Mouse (Mus musculus): ENCODE data around the gene Coro2a. TPM values are rescaled to one million over a fixed set of nuclear protein-coding genes. Genes with fewer than 3 reads are reported as not detected.
"Not testable (repeated sequence)": the region's sequence is repeated elsewhere in the genome, so short reads cannot be mapped to it uniquely, and the experiment has no call there.

Coro2a gene
- polyA plus RNA-seq (2015; fragmentation: Nextera tagmentation; extraction: Ambion mirVana): 0.87 and 6.5 TPM in 2 replicates

DNA sequence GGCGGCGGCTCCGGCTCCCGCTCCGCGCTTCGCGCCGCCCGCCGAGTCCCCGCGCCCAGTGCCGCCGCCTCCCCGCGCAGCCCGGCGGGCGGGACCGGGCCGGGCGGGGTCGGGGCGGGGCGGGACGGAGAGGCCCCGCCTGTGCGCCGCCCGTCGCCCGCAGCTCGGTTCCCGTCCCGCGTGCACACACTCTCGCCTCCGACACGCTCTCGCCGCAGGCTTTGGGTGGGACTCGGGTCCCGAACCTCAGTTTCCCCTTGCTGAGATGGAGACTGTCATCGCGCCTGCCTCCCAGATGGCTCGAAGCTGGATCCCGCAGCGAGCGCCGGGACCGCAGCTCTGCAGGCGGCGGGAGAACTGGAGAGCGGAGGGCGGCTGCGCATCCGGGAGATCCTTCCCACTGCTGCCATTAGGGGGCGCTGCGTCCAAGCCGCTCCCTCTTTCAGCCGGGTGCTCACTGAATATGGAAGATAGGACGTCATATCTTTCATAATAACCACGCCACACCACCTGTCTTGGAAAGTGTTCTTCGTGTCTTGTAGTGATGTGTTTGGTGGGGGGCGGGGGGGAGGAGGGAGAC, at the start of gene Coro2a:
Gene Coro2a (minus strand): TSS at position 359 of the 580 bp plus-strand sequence.
- Histone ChIP-seq H3K27ac (no peak within 1 kb of the TSS), H3K4me1 (replicated peaks) (peaks cover 13% of the 10 kb centered on the region), H3K9ac (peak within 1 kb of the TSS; percentile 52), H3K36me3 (no peaks in the 10 kb centered on the region), H3K4me2 (peak within 1 kb of the TSS; percentile 97), H3K27me3 (peaks cover 94% of the 10 kb centered on the region), H3K9me3 (replicated peaks) (no peaks in the 10 kb centered on the region), H3K4me3 (peak within 1 kb of the TSS; percentile 57)
- WGBS: under 1% methylated on average over 41 of the region's 66 CpGs
- peak; percentile 37; the same call in 1 of the 2 replicates for ATAC-seq (replicated peaks; ENCODE audit: insufficient number of reproducible peaks, insufficient read depth, low FRiP score, low read depth)

DNA sequence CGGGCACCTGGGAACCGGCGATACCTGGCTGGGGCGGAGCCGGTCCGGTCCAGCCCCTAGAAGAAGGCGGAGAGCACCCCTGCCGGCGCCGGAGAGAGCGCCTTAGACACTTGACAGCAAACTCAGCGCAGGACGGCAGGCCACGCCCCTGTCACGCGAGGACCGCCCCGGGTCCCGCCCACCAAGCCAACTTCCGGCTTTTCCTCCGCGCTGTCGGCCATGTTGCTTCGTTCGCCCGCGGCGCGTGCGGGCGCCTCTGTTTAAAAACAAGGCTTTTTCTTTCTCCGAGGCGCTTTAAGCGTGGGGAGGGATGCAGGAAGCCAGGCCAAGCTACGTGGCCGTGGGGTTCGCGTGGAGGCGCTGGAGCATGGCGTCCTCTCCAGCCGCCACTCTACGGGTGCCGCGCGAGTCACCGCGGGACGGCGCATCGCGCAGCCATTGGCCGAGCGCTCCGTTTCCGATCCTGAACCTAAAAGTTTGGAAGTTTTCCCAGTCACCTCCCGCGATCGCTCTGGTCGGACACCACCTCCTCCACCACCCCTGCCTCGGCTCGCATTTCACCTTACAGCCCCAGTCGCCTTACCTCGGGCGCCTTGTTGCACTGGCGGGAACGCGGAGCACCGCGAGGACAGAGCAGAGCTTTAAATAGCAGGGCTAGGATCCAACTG, 48.2 kb upstream of the Coro2a start, which contains the start of gene Tbc1d2:
Gene Tbc1d2 (minus strand): TSS at position 124 of the 668 bp plus-strand sequence.
- H3K9me3 ChIP-seq (replicated peaks): no peaks in the 10 kb centered on the region
- peak within 1 kb of the TSS; percentile 68 for H3K9ac ChIP-seq
- ATAC-seq (replicated peaks; ENCODE audit: insufficient number of reproducible peaks, insufficient read depth, low FRiP score, low read depth): peak; percentile 94
- H3K27me3 ChIP-seq: peaks cover 43% of the 10 kb centered on the region
- H3K4me2 ChIP-seq: peak within 1 kb of the TSS; percentile 93
- H3K27ac ChIP-seq: peak within 1 kb of the TSS; percentile 89
- no peaks in the 10 kb centered on the region for H3K36me3 ChIP-seq
- under 1% methylated on average over 66 of the region's 69 CpGs for WGBS
- H3K4me3 ChIP-seq: peak within 1 kb of the TSS; percentile 81
- peaks cover 12% of the 10 kb centered on the region for H3K4me1 ChIP-seq (replicated peaks)

DNA sequence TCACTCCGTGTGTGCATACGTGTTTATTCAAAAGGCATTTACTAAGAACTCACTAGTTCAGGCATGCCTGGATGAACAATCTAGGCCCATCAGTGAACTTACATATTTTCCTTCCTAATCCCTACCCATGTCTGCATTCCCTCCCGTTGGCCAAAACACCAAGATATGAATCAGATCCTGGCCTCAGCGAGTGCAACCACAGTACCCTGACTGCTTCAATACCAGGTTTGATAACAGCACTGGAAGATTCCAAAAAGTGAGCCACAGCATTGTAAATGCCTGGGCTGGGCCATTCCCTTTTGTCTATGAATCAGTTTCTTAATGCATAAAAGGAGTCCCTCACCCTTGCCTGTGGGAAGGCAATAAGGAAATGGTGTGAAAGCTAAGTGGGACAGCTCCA, 47.2 kb upstream of the Coro2a start:
- 52% methylated on average over 4 of the region's 4 CpGs for WGBS
- Histone ChIP-seq H3K36me3 (no peaks in the 10 kb centered on the region), H3K4me3 (peak overlapping the region; percentile 81), H3K9ac (no peak overlapping the region), H3K4me1 (replicated peaks) (peaks cover 12% of the 10 kb centered on the region), H3K9me3 (replicated peaks) (no peaks in the 10 kb centered on the region), H3K4me2 (peak overlapping the region; percentile 93), H3K27me3 (peaks cover 42% of the 10 kb centered on the region), H3K27ac (no peak overlapping the region)
- no peak for ATAC-seq (replicated peaks; ENCODE audit: insufficient number of reproducible peaks, insufficient read depth, low FRiP score, low read depth)

DNA sequence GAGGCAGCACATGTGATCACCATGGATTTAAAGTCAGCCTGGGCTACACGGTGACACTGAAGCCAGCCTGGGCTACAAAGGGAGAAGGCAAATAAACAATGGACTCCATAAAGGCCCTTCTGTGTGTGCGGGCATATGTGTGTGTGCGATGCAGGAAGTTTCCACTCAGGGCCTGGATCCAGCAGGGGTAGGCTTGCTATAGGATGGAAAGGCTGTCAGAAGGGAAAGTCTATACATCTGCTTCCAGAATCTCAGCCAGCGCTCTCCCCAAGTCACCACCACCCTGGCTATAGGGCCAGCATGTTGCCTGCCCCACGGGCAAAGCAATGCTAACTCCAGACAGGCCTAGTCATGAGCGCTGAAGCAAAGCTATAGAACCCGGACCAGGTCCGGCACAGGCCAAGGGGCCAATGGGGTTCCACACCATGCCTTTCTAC, 41.7 kb upstream of the Coro2a start:
- Histone ChIP-seq H3K36me3 (no peaks in the 10 kb centered on the region), H3K27me3 (peaks cover 3% of the 10 kb centered on the region), H3K4me2 (no peak overlapping the region), H3K4me1 (replicated peaks) (peaks cover 7% of the 10 kb centered on the region), H3K9me3 (replicated peaks) (no peaks in the 10 kb centered on the region), H3K27ac (peak overlapping the region; percentile 67), H3K4me3 (no peak overlapping the region), H3K9ac (no peak overlapping the region)
- WGBS: 78% methylated on average over 8 of the region's 8 CpGs
- ATAC-seq (replicated peaks; ENCODE audit: insufficient number of reproducible peaks, insufficient read depth, low FRiP score, low read depth): no peak; the same call in 1 of the 2 replicates

DNA sequence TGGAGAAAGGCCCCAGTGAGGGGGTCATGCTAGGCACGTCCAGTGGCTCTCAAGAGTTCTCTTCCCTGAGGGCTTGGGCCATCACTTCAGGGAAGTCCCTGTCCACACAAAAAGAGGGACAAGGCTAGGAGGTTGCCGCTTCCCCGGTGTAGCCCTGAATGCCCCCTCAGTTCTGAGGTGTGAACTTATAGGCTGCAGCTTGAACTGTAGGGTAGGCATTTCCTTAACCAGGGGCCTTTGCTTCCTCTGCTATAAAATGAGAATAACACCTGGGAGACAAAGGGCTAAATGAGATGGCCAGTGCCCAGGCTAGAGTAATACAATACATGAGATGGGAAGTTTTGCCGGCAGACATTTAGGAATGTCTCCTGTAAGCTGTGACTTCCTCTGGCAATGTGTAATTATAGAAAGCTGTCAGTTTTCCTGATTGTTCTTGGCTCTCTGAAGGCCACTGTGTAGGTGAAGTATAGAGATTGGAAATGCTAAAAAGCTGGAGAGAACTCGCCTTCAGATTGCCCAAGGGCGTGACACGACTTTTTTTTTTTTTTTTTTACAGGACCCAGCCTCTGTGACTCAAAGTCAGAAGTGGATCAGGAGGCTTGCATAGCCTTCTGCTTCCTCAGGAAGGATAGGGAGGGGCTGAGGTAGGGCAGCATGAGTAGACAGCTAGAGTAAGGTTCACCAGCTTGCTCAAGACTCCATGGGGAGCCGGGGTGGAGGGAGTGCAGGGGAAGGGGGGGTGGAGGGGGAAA, 41.1 kb upstream of the Coro2a start:
- H3K9me3 ChIP-seq (replicated peaks): no peaks in the 10 kb centered on the region
- WGBS: 60% methylated on average over 8 of the region's 8 CpGs
- H3K27me3 ChIP-seq: no peaks in the 10 kb centered on the region
- H3K27ac ChIP-seq: peak overlapping the region; percentile 67
- H3K36me3 ChIP-seq: no peaks in the 10 kb centered on the region
- peak; percentile 65 for ATAC-seq (replicated peaks; ENCODE audit: insufficient number of reproducible peaks, insufficient read depth, low FRiP score, low read depth)
- H3K4me1 ChIP-seq (replicated peaks): peaks cover 7% of the 10 kb centered on the region
- H3K4me3 ChIP-seq: no peak overlapping the region
- no peak overlapping the region for H3K9ac ChIP-seq
- H3K4me2 ChIP-seq: no peak overlapping the region

DNA sequence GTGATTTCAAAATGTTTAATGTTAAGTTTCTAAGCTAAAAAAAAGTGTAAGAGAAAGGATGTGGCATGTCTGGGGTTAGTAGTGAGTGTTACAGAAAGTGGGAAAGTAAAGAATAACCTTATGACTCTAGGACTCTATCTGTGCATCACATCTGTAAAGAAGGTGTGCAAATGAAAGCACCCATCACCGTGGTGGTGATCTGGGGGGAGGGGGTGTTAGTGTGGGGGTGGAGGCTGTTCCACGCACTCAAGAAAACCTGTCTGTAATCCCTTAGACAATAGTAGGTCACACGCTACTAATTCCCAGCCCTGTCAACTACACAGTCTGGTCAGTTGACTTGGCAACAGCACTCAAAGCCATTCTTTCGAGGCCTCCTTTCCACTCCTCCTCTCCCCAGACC, 39.3 kb upstream of the Coro2a start:
- no peaks in the 10 kb centered on the region for H3K36me3 ChIP-seq
- no peak for ATAC-seq (replicated peaks; ENCODE audit: insufficient number of reproducible peaks, insufficient read depth, low FRiP score, low read depth)
- 74% methylated on average over 4 of the region's 4 CpGs for WGBS

DNA sequence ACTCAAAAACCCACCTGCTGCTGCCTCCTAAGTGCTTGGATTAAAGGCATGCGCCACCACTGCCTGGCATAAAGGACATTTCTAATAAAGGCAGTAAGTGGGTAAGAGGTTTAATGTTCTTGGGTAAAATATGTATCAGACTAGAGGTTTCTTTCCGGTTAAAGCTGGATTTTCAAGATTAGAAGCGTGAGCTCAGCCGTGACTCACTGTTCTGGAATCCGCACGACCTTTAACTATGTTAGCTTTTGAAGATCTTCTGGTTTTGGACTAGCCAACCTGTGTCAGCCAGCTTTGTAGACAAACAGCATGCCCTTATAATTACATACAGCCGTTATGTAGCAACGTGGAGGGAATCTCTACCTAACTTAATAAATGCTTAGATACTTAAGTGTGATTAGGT, 37.9 kb upstream of the Coro2a start:
- H3K9ac ChIP-seq: no peak overlapping the region
- ATAC-seq (replicated peaks; ENCODE audit: insufficient number of reproducible peaks, insufficient read depth, low FRiP score, low read depth): no peak
- no peak overlapping the region for H3K4me3 ChIP-seq
- H3K27ac ChIP-seq: no peak overlapping the region
- no peaks in the 10 kb centered on the region for H3K27me3 ChIP-seq
- peaks cover 7% of the 10 kb centered on the region for H3K4me1 ChIP-seq (replicated peaks)
- no peaks in the 10 kb centered on the region for H3K9me3 ChIP-seq (replicated peaks)
- no peaks in the 10 kb centered on the region for H3K36me3 ChIP-seq
- 50% methylated on average over 8 of the region's 8 CpGs for WGBS
- H3K4me2 ChIP-seq: no peak overlapping the region

More for the DNA sequence above, 39.3 kb upstream of the Coro2a start:
- Histone ChIP-seq H3K4me2 (no peak overlapping the region), H3K27me3 (no peaks in the 10 kb centered on the region), H3K4me1 (replicated peaks) (peaks cover 7% of the 10 kb centered on the region), H3K27ac (no peak overlapping the region), H3K4me3 (no peak overlapping the region), H3K9ac (no peak overlapping the region), H3K9me3 (replicated peaks) (no peaks in the 10 kb centered on the region)

DNA sequence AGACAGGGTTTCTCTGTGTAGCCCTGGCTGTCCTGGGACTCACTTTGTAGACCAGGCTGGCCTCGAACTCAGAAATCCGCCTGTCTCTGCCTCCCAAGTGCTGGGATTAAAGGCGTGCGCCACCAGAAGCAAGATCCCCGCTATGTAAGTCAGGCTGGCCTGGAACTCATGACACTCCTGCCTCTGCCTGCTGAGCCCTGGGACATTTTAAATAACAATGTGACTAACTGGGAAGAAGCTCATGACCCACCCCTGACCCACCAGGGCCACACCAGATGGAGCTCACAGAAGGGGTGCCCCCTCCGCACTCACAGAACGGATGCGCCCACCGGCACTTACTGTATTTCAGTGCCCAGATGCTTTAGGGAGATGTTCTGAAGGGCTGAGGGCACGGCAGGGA, 35.2 kb upstream of the Coro2a start:
- not testable (repeated sequence) for H3K4me2 ChIP-seq; ATAC-seq (replicated peaks; ENCODE audit: insufficient number of reproducible peaks, insufficient read depth, low FRiP score, low read depth); H3K27me3 ChIP-seq; H3K27ac ChIP-seq; H3K9ac ChIP-seq; H3K4me3 ChIP-seq; H3K4me1 ChIP-seq (replicated peaks); H3K36me3 ChIP-seq; H3K9me3 ChIP-seq (replicated peaks)
- WGBS: 91% methylated on average over 10 of the region's 10 CpGs

DNA sequence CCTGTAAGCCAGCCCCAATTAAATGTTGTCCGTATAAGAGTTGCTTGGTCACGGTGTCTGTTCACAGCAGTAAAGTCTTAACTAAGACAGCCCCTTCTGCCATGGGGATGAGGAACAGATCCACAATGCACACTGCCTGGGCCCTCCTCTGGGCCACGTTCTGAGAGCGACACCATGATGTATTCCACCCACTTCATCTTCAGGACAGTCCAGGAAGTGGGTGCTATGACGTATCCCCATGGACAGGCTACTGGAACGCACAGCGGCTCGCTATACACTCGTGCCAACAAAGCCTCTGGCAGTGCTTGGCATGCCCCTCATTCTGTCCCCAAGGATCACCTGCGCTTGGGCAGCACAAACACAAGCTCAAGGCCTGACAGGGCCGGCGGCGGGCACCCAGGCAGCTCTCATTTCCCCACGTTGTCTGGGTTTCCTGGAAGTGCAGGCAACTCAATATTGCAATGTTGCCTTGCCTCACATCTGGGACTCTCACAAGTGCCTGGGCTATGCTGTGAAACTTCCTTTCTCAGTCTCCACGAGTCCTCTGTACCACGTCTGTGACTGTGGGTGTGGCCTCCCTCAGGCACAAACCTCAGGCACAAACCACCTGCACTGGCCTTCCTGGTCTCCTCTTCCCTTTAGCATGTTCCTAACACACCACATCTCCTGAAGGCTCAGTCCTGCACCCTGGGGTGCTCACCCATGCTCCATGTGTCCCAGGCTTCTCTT, 33.9 kb upstream of the Coro2a start:
- H3K36me3 ChIP-seq: no peaks in the 10 kb centered on the region
- H3K4me2 ChIP-seq: no peak overlapping the region
- no peak for ATAC-seq (replicated peaks; ENCODE audit: insufficient number of reproducible peaks, insufficient read depth, low FRiP score, low read depth)
- WGBS: 77% methylated on average over 16 of the region's 16 CpGs
- H3K27ac ChIP-seq: no peak overlapping the region
- peaks cover 3% of the 10 kb centered on the region; the same call in 1 of the 2 replicates for H3K27me3 ChIP-seq
- H3K4me3 ChIP-seq: no peak overlapping the region
- H3K9me3 ChIP-seq (replicated peaks): no peaks in the 10 kb centered on the region
- no peak overlapping the region for H3K9ac ChIP-seq
- H3K4me1 ChIP-seq (replicated peaks): no peaks in the 10 kb centered on the region

DNA sequence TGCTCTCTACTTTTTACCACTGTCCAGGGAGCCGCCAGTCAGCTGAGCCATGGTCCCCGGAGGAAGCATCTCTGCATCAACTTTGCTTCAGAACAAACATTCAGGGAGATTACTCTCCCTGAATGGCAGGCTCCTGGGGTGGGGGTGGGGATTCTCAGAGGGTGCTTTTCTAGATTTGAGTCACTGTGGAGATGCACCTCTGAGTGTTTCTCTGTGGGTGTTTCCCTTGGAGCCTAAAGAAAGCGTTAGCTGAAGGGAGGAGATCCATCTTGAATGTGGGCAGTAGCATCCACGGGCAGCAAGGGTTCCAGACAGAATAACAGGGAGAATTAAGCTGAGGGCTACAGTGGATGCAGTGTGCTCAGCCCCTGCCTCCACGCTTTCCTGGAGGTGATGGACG, 32.9 kb upstream of the Coro2a start:
- 60% methylated on average over 6 of the region's 6 CpGs for WGBS
- Histone ChIP-seq H3K4me2 (no peak overlapping the region), H3K36me3 (no peaks in the 10 kb centered on the region), H3K9me3 (replicated peaks) (no peaks in the 10 kb centered on the region), H3K4me3 (no peak overlapping the region), H3K27me3 (peaks cover 3% of the 10 kb centered on the region; the same call in 1 of the 2 replicates), H3K9ac (no peak overlapping the region), H3K27ac (no peak overlapping the region), H3K4me1 (replicated peaks) (no peaks in the 10 kb centered on the region)
- no peak for ATAC-seq (replicated peaks; ENCODE audit: insufficient number of reproducible peaks, insufficient read depth, low FRiP score, low read depth)

DNA sequence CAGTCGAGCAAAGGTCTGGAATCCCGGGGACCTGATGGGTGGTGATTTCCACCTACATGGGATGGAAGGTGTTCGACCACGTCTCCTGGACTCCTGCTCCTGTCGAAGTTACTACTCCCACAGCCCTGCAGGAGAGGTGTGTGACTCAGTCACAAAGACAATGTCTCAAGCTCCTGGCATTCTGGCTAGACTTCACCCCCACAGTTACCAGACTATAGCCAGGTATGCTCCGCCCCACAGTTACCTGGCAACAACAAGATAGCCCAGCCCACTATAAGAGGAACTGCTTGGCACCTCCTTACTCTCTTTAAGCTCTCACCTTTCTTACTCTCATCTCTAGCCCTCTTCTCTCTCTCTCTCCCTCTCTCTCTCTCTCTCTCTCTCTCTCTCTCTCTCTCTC, 31.6 kb upstream of the Coro2a start:
- not testable (repeated sequence) for H3K27me3 ChIP-seq; H3K9ac ChIP-seq; H3K36me3 ChIP-seq; H3K4me2 ChIP-seq; H3K4me1 ChIP-seq (replicated peaks); ATAC-seq (replicated peaks; ENCODE audit: insufficient number of reproducible peaks, insufficient read depth, low FRiP score, low read depth); H3K4me3 ChIP-seq; H3K9me3 ChIP-seq (replicated peaks); H3K27ac ChIP-seq
- 70% methylated on average over 6 of the region's 6 CpGs for WGBS
